Mouse (Mus musculus): ENCODE results near the gene Cd79a.

DNA sequence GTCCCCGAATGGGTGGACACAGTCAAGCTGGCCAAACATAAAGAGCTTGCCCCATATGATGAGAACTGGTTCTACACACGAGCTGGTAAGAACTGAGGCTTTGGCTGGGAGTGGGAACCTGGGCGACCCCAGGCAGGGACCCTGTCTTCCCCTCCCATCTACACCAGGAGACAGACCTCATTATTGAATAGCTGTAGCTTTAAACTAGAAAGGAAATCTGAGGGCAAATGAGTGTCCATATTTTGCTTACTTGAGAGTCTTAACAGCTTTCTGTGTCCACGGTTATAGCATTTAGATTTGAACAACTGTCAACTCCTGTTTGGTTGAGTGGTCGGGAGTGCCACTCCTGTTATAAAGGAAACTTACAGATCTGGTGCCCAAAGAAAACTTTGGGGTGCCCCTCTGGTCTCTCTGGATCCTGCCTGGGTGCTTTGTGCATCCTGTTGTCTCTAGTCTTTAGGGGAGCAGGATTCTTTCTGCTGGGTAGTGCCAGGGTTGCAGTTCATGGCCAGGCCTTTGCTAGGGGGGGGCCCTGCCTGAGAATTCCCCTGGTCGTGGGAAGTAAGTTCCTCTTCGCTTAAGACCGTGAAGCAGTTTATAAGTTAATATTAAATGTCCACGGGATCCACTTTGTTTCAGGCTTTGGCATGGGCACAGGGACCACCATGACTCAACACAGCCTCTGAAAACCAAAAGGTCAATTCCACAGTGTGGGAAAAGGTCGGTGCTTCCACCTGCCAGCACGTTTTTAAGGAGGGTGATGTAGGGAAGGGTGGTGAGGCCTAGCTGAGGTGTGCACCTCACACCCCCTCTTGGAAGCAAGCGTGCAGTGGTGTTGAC is 11.5 kb upstream of the Cd79a start:
- TF ChIP-seq CTCF (IDR thresholded peaks at IDR 0.05; ENCODE audit: low read depth, low read length) (no peak), TAL1 (conservative IDR thresholded peaks at IDR 0.05; ENCODE audit: low read depth, low read length) (no peak), GATA1 (IDR thresholded peaks at IDR 0.05; ENCODE audit: borderline replicate concordance, low read length) (no peak), POLR2AphosphoS5 (IDR thresholded peaks at IDR 0.05; ENCODE audit: insufficient replicate concordance, low read depth, low read length) (no peak; the same call in 1 of the 2 replicates)
